Mouse (Mus musculus): Measurements from ENCODE around the gene Nfam1. TPM values are rescaled to one million over a fixed set of nuclear protein-coding genes. Genes with fewer than 3 reads are reported as not detected.

The Nfam1 gene
- total and polyA plus RNA-seq, 2 experiments from 2014 or later, result 0.38 to 1.2 TPM

- Histone ChIP-seq H3K4me2 (ENCODE audit: low read depth, low read length) (no peak overlapping the region), H3K27me3 (ENCODE audit: control insufficient read depth, insufficient read depth, low read length) (0 out of 2 replicates have a peak, but pooled peaks cover 17% of the 10 kb centered on the region), H3K27ac (ENCODE audit: low read depth) (no peak overlapping the region), H3K36me3 (replicated peaks; ENCODE audit: control insufficient read depth, insufficient read depth, low read length) (no peaks in the 10 kb centered on the region), H3K4me1 (ENCODE audit: control insufficient read depth, insufficient read depth) (peaks cover 8% of the 10 kb centered on the region; the same call in 1 of the 2 replicates), H3K4me3 (ENCODE audit: low read depth, low read length) (no peak overlapping the region), H3K9me3 (replicated peaks; ENCODE audit: control insufficient read depth, low read length) (no peaks in the 10 kb centered on the region), H3K9ac (replicated peaks; ENCODE audit: low read depth, low read length) (no peak overlapping the region)
- TF ChIP-seq EP300 (IDR thresholded peaks at IDR 0.05; ENCODE audit: low read depth) (no peak), CTCF (IDR thresholded peaks at IDR 0.05; ENCODE audit: low read depth) (no peak)
- 81% methylated on average over 6 of the region's 6 CpGs for WGBS
- ATAC-seq (ENCODE audit: insufficient read depth, low read depth) (no peak), DNase-seq (ENCODE audit: low spot score) (no peak)
Measured at GRCm38 (mm10) chr15:82989190-82989704, 43.9 kb downstream of the Nfam1 start.

- 0 out of 2 replicates have a peak, but pooled peaks cover 20% of the 10 kb centered on the region for H3K27me3 ChIP-seq (ENCODE audit: control insufficient read depth, insufficient read depth, low read length)
- H3K27ac ChIP-seq (ENCODE audit: low read depth), result peak within 1 kb of the TSS; percentile 36; the same call in 1 of the 2 replicates
- peak within 1 kb of the TSS; percentile 44 for H3K4me3 ChIP-seq (ENCODE audit: low read depth, low read length)
- H3K9me3 ChIP-seq (replicated peaks; ENCODE audit: control insufficient read depth, low read length), result no peaks in the 10 kb centered on the region
- ATAC-seq (ENCODE audit: insufficient read depth, low read depth) (peak; percentile 97), DNase-seq (ENCODE audit: low spot score) (peak; percentile 92)
- H3K4me2 ChIP-seq (ENCODE audit: low read depth, low read length), result peak within 1 kb of the TSS; percentile 73
- no peaks in the 10 kb centered on the region for H3K36me3 ChIP-seq (replicated peaks; ENCODE audit: control insufficient read depth, insufficient read depth, low read length)
- H3K4me1 ChIP-seq (ENCODE audit: control insufficient read depth, insufficient read depth), result peaks cover 12% of the 10 kb centered on the region; the same call in 1 of the 2 replicates
- no peak for TF ChIP-seq CTCF (IDR thresholded peaks at IDR 0.05; ENCODE audit: low read depth)
- WGBS, result under 1% methylated on average over 20 of the region's 20 CpGs
- peak within 1 kb of the TSS; percentile 7; the same call in 1 of the 2 replicates for H3K9ac ChIP-seq (replicated peaks; ENCODE audit: low read depth, low read length)
Measured at GRCm38 (mm10) chr15:82987732-82988112, 45.4 kb downstream of the Nfam1 start, which contains the start of gene Tcf20. Gene Tcf20 (minus strand): TSS chr15:82987872.

- under 1% methylated on average over 38 of the region's 38 CpGs for WGBS
- peak overlapping the region; percentile 73 for H3K4me2 ChIP-seq (ENCODE audit: low read depth, low read length)
- ATAC-seq (ENCODE audit: insufficient read depth, low read depth) (no peak), DNase-seq (ENCODE audit: low spot score) (no peak)
- peak overlapping the region; percentile 7; the same call in 1 of the 2 replicates for H3K9ac ChIP-seq (replicated peaks; ENCODE audit: low read depth, low read length)
- H3K9me3 ChIP-seq (replicated peaks; ENCODE audit: control insufficient read depth, low read length), result no peaks in the 10 kb centered on the region
- TF ChIP-seq EP300 (IDR thresholded peaks at IDR 0.05; ENCODE audit: low read depth) (no peak), CTCF (IDR thresholded peaks at IDR 0.05; ENCODE audit: low read depth) (no peak)
- 0 out of 2 replicates have a peak, but pooled peaks cover 20% of the 10 kb centered on the region for H3K27me3 ChIP-seq (ENCODE audit: control insufficient read depth, insufficient read depth, low read length)
- H3K4me1 ChIP-seq (ENCODE audit: control insufficient read depth, insufficient read depth), result peaks cover 12% of the 10 kb centered on the region; the same call in 1 of the 2 replicates
- no peaks in the 10 kb centered on the region for H3K36me3 ChIP-seq (replicated peaks; ENCODE audit: control insufficient read depth, insufficient read depth, low read length)
- H3K27ac ChIP-seq (ENCODE audit: low read depth), result no peak overlapping the region
- H3K4me3 ChIP-seq (ENCODE audit: low read depth, low read length), result peak overlapping the region; percentile 44
Measured at GRCm38 (mm10) chr15:82987014-82987731, 45.9 kb downstream of the Nfam1 start.

GRCm38 (mm10) chr15:82984574-82984973, 48.5 kb downstream of the Nfam1 start:
- no peak for ATAC-seq (ENCODE audit: insufficient read depth, low read depth)
- 89% methylated on average over 7 of the region's 7 CpGs for WGBS
- no peak for DNase-seq (ENCODE audit: low spot score)

GRCm38 (mm10) chr15:82984097-82984496, 49.0 kb downstream of the Nfam1 start:
- no peak overlapping the region for H3K4me2 ChIP-seq (ENCODE audit: low read depth, low read length)
- H3K27ac ChIP-seq (ENCODE audit: low read depth), result no peak overlapping the region
- H3K27me3 ChIP-seq (ENCODE audit: control insufficient read depth, insufficient read depth, low read length), result peaks cover 20% of the 10 kb centered on the region; the same call in 1 of the 2 replicates
- H3K9ac ChIP-seq (replicated peaks; ENCODE audit: low read depth, low read length), result no peak overlapping the region
- TF ChIP-seq CTCF (IDR thresholded peaks at IDR 0.05; ENCODE audit: low read depth), result no peak
- no peak for TF ChIP-seq EP300 (IDR thresholded peaks at IDR 0.05; ENCODE audit: low read depth)
- H3K4me1 ChIP-seq (ENCODE audit: control insufficient read depth, insufficient read depth), result peaks cover 12% of the 10 kb centered on the region; the same call in 1 of the 2 replicates
- ATAC-seq (ENCODE audit: insufficient read depth, low read depth) (no peak), DNase-seq (ENCODE audit: low spot score) (no peak)
- H3K4me3 ChIP-seq (ENCODE audit: low read depth, low read length), result no peak overlapping the region
- WGBS, result 70% methylated on average over 4 of the region's 4 CpGs
- no peaks in the 10 kb centered on the region for H3K9me3 ChIP-seq (replicated peaks; ENCODE audit: control insufficient read depth, low read length)
- H3K36me3 ChIP-seq (replicated peaks; ENCODE audit: control insufficient read depth, insufficient read depth, low read length), result no peaks in the 10 kb centered on the region

More at GRCm38 (mm10) chr15:82984574-82984973, 48.5 kb downstream of the Nfam1 start:
- Histone ChIP-seq H3K4me2 (ENCODE audit: low read depth, low read length) (no peak overlapping the region), H3K4me3 (ENCODE audit: low read depth, low read length) (no peak overlapping the region), H3K4me1 (ENCODE audit: control insufficient read depth, insufficient read depth) (peaks cover 12% of the 10 kb centered on the region; the same call in 1 of the 2 replicates), H3K27me3 (ENCODE audit: control insufficient read depth, insufficient read depth, low read length) (peaks cover 20% of the 10 kb centered on the region; the same call in 1 of the 2 replicates), H3K9me3 (replicated peaks; ENCODE audit: control insufficient read depth, low read length) (no peaks in the 10 kb centered on the region), H3K9ac (replicated peaks; ENCODE audit: low read depth, low read length) (no peak overlapping the region), H3K36me3 (replicated peaks; ENCODE audit: control insufficient read depth, insufficient read depth, low read length) (no peaks in the 10 kb centered on the region), H3K27ac (ENCODE audit: low read depth) (no peak overlapping the region)
- TF ChIP-seq EP300 (IDR thresholded peaks at IDR 0.05; ENCODE audit: low read depth) (no peak), CTCF (IDR thresholded peaks at IDR 0.05; ENCODE audit: low read depth) (no peak)
